ENCODE assay signal across 21 mouse cellular contexts in the genomic region with DNA sequence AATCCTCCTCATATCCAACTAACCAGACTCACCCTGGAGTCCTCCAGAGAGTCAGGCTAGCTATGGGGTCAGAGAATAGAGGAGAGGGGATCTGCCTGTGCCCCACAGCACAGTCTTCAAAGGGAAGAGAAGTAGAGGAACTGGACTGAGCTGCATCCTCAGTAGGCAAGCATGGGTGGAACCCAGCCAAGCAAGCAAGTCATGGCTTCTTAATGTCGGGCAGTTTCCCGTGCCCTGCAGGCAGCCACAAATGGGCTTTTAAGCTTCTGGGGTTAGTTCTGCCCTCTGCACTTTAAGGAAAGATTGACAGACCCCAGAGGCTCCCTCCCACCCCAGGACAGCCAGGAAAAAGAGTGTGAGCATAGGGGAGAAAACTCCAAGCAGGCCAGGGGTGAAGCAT.
DNase-seq lines count a peak whose midpoint lies in the region; ATAC-seq and TF ChIP-seq lines count a peak whose summit lies in the region.
"Had no signal": no experiment of that assay in that cellular context is flagged by ENCODE, and none has a peak within 500 bp of the region (broad histone marks: within the 10 kb centered on the region; RNA-seq: fewer than 3 reads in every experiment).

No protein-coding gene starts in this region.

- no peaks in the 10 kb centered on the region for H3K4me1 ChIP-seq in kidney, postnatal 0 days (replicated peaks; ENCODE audit: insufficient read depth, low read length)
- H3K4me1 ChIP-seq in kidney, adult 2 months (ENCODE audit: control insufficient read depth, insufficient read depth, low read length), result no peaks in the 10 kb centered on the region
- H3K4me1 ChIP-seq: embryonic facial prominence, embryonic 13.5 days; forebrain, embryonic 12.5 days; heart, embryonic 15.5 days; hindbrain, embryonic 10.5 days had no signal

- TF ChIP-seq CTCF in kidney, postnatal 0 days (IDR thresholded peaks at IDR 0.05; ENCODE audit: low read depth), result no peak
- no peak for TF ChIP-seq CTCF in kidney, adult 2 months (conservative IDR thresholded peaks at IDR 0.05; ENCODE audit: insufficient read depth, insufficient read length, low read depth, low read length)

- TF ChIP-seq POLR2A in kidney, adult 2 months (IDR thresholded peaks at IDR 0.05; ENCODE audit: low read depth, low read length), result no peak

- no peaks in the 10 kb centered on the region for H3K27me3 ChIP-seq in kidney, postnatal 0 days (ENCODE audit: insufficient read depth, low read length)
- no peaks in the 10 kb centered on the region for H3K27me3 ChIP-seq in kidney, adult 2 months (replicated peaks; ENCODE audit: control insufficient read depth, insufficient read depth, low read length)
- H3K27me3 ChIP-seq: embryonic facial prominence, embryonic 13.5 days; forebrain, embryonic 12.5 days; heart, embryonic 15.5 days had no signal

- DNase-seq in kidney, postnatal 0 days (ENCODE audit: low spot score), result peak; percentile 2
- no peak for DNase-seq in kidney, adult 2 months
- peak; percentile 11 for DNase-seq in ZHBTc4 (ENCODE audit: low read depth, low spot score)
- DNase-seq in embryo, embryonic 9.5 days (ENCODE audit: extremely low spot score), result no peak
- DNase-seq in right cerebral cortex, postnatal 14 days, result no peak
- DNase-seq: adrenal gland, adult 8-10 months; adrenal gland, postnatal 36 days; cerebellum, adult 11 months; cerebellum, adult 8-10 months; cerebellum, postnatal 14 days; gastrocnemius, postnatal 10 days; heart, adult 2 months; heart, postnatal 14 days had no signal

- H3K4me3 ChIP-seq in kidney, postnatal 0 days (replicated peaks; ENCODE audit: low read depth, low read length), result no peak overlapping the region
- no peak overlapping the region for H3K4me3 ChIP-seq in kidney, adult 2 months (ENCODE audit: insufficient read depth, low read depth, low read length)
- H3K4me3 ChIP-seq: embryonic facial prominence, embryonic 13.5 days; forebrain, embryonic 12.5 days; heart, adult 2 months; heart, embryonic 15.5 days; hindbrain, embryonic 10.5 days had no signal

- no peak overlapping the region for H3K9ac ChIP-seq in kidney, postnatal 0 days (ENCODE audit: low read depth, low read length)
- H3K9ac ChIP-seq: embryonic facial prominence, embryonic 13.5 days; forebrain, embryonic 12.5 days; heart, embryonic 15.5 days; hindbrain, embryonic 14.5 days had no signal

- no peaks in the 10 kb centered on the region for H3K36me3 ChIP-seq in kidney, postnatal 0 days (ENCODE audit: insufficient read depth, low read length)
- H3K36me3 ChIP-seq in kidney, adult 2 months (ENCODE audit: control insufficient read depth, insufficient read depth, low read length), result no peaks in the 10 kb centered on the region
- H3K36me3 ChIP-seq: embryonic facial prominence, embryonic 13.5 days; forebrain, embryonic 12.5 days; heart, embryonic 15.5 days; hindbrain, embryonic 10.5 days had no signal

- 13% methylated on average over 2 of the region's 2 CpGs for WGBS in kidney, postnatal 0 days
- WGBS in kidney, adult 2 months, result 13% methylated on average over 2 of the region's 2 CpGs

- no peak overlapping the region for H3K27ac ChIP-seq in kidney, postnatal 0 days
- no peak overlapping the region for H3K27ac ChIP-seq in kidney, adult 2 months (ENCODE audit: insufficient read depth, low read depth, low read length)
- H3K27ac ChIP-seq: embryonic facial prominence, embryonic 13.5 days; forebrain, embryonic 12.5 days; heart, adult 2 months; heart, embryonic 15.5 days; hindbrain, embryonic 10.5 days; hindbrain, embryonic 14.5 days had no signal

- ATAC-seq in kidney, postnatal 0 days (replicated peaks; ENCODE audit: low FRiP score, low read depth), result no peak
- ATAC-seq in common myeloid progenitor, adult 5-6 weeks (replicated peaks; ENCODE audit: low read depth, poor library complexity, severe bottlenecking), result 0 out of 2 replicates have a peak, but pooled peaks have one; percentile 6
- ATAC-seq: forebrain, embryonic 16.5 days had no signal

- H3K4me2 ChIP-seq in kidney, postnatal 0 days (ENCODE audit: low read length), result no peak overlapping the region
- H3K4me2 ChIP-seq: embryonic facial prominence, embryonic 13.5 days; forebrain, embryonic 12.5 days; heart, embryonic 11.5 days; heart, embryonic 15.5 days; hindbrain, embryonic 14.5 days had no signal

- H3K9me3 ChIP-seq in kidney, postnatal 0 days (replicated peaks; ENCODE audit: low read length), result no peaks in the 10 kb centered on the region
- H3K9me3 ChIP-seq: embryonic facial prominence, embryonic 13.5 days; forebrain, embryonic 12.5 days; heart, embryonic 15.5 days; hindbrain, embryonic 10.5 days had no signal

Comparison
In these comparisons a context has a peak if more than half of its experiments do, and no peak if none do; other contexts are left out.
1. DNase-seq: peak in kidney, postnatal 0 days (single experiment) and ZHBTc4 (single experiment); none in kidney, adult 2 months (single experiment), embryo, embryonic 9.5 days (single experiment) and right cerebral cortex, postnatal 14 days (single experiment).